Mouse (Mus musculus) limb, embryonic 15.5 days (tissue): ENCODE measurements around the gene Med27. TPM values are rescaled to one million over a fixed set of nuclear protein-coding genes. Genes with fewer than 3 reads are reported as not detected.

Experiments
- ATAC-seq: fragments of 200-750 bp; cut with Nextera tagmentation; 2 replicates; pipeline ENCODE4 v1.8.0; 2017; ENCODE audit warnings: low read depth, moderate TSS enrichment; ENCODE audit not compliant: insufficient number of reproducible peaks, low FRiP score, low TSS enrichment
- H3K27ac ChIP-seq: fragments of 300-500 bp; sonication (generic); 2 replicates; pipeline ENCODE4 v1.5.1; 2015; ENCODE audit warnings: moderate library complexity, mild to moderate bottlenecking, inconsistent platforms
- H3K27me3 ChIP-seq: fragments of 300-500 bp; sonication (generic); 2 replicates; pipeline ENCODE4 v1.6.1; 2015; ENCODE audit warnings: inconsistent platforms
- H3K36me3 ChIP-seq: fragments of 300-500 bp; sonication (generic); 2 replicates; pipeline ENCODE4 v1.6.1; 2015; ENCODE audit warnings: inconsistent platforms
- H3K4me1 ChIP-seq: fragments of 300-500 bp; sonication (generic); 2 replicates; pipeline ENCODE4 v1.6.1; 2015; ENCODE audit warnings: inconsistent platforms
- H3K4me2 ChIP-seq: fragments of 300-500 bp; sonication (generic); 2 replicates; pipeline ENCODE4 v1.6.1; 2015; ENCODE audit warnings: mild to moderate bottlenecking, inconsistent platforms
- H3K4me3 ChIP-seq: fragments of 300-500 bp; sonication (generic); 2 replicates; pipeline ENCODE4 v1.5.1; 2015; ENCODE audit warnings: mild to moderate bottlenecking, inconsistent platforms
- H3K9ac ChIP-seq: fragments of 300-500 bp; sonication (generic); 2 replicates; pipeline ENCODE4 v1.6.1; 2015; ENCODE audit warnings: inconsistent platforms
- H3K9me3 ChIP-seq: fragments of 300-500 bp; sonication (generic); 2 replicates; pipeline ENCODE4 v1.6.1; 2016; ENCODE audit warnings: inconsistent platforms
- WGBS: fragments of 180-500 bp; shearing (Covaris S2); methylation state at CpG from one replicate; pipeline ENCODE4 v1.1.7; 2015; 5-methylcytosine and 5-hydroxymethylcytosine counted together
- microRNA-seq: library from miRNA; unstranded; fragments of <30 nt; microRNA quantifications from one replicate; pipeline ENCODE4, GENCODE M21; 2016
- polyA plus RNA-seq: library from polyadenylated mRNA; unstranded; fragments of >200 nt; fragmentation: Nextera tagmentation; extraction: Ambion mirVana; gene quantifications from 2 replicates; pipeline ENCODE4 v1.2.1, GENCODE M21; 2015

Med27 gene
- polyA plus RNA-seq, 1 experiment from 2014 or later: 42.6 TPM

- H3K4me2 ChIP-seq: no peak overlapping the region
- ATAC-seq: no peak
- no peaks in the 10 kb centered on the region for H3K36me3 ChIP-seq
- no peak overlapping the region for H3K9ac ChIP-seq
- WGBS: 68% methylated on average over 4 of the region's 4 CpGs
- no peak overlapping the region for H3K27ac ChIP-seq
- no peaks in the 10 kb centered on the region for H3K9me3 ChIP-seq
- H3K4me1 ChIP-seq: 0 out of 2 replicates have a peak, but pooled peaks cover 4% of the 10 kb centered on the region
- no peak overlapping the region for H3K4me3 ChIP-seq
- peaks cover 6% of the 10 kb centered on the region; the same call in 1 of the 2 replicates for H3K27me3 ChIP-seq
Observed at GRCm38 (mm10) chr2:29561468-29561867, 214.8 kb downstream of the Med27 start.

DNA sequence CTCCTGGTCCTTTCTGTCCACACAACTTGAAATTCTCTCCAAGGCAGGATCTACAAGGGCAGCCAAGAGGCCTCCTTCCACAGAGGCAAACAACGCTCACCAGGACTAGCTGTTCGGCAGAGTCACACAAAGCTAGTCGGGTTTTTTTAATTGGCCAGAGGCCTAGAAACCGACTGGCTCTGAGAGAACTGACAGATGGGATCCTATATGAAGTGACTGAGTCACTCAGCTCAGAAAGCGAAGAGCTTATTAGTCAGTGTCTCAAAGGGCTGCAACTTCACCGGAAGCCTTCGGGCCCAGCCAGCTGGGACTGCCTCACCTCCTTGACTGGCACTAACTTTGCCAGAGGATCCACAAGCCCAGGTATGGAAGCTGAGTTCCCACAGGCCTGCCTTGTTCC is 217.4 kb downstream of the Med27 start:
- WGBS: 58% methylated on average over 7 of the region's 7 CpGs
- peaks cover 6% of the 10 kb centered on the region; the same call in 1 of the 2 replicates for H3K27me3 ChIP-seq
- ATAC-seq: no peak

GRCm38 (mm10) chr2:29565570-29566433 is 219.2 kb downstream of the Med27 start:
- H3K4me3 ChIP-seq: no peak overlapping the region
- no peaks in the 10 kb centered on the region for H3K36me3 ChIP-seq
- H3K4me2 ChIP-seq: no peak overlapping the region
- H3K27me3 ChIP-seq: peaks cover 6% of the 10 kb centered on the region; the same call in 1 of the 2 replicates
- WGBS: 6% methylated on average over 17 of the region's 17 CpGs
- no peaks in the 10 kb centered on the region for H3K9me3 ChIP-seq
- no peak for ATAC-seq
- H3K9ac ChIP-seq: no peak overlapping the region
- H3K27ac ChIP-seq: no peak overlapping the region
- 0 out of 2 replicates have a peak, but pooled peaks cover 4% of the 10 kb centered on the region for H3K4me1 ChIP-seq

More for the DNA sequence above, 217.4 kb downstream of the Med27 start:
- Histone ChIP-seq H3K9me3 (no peaks in the 10 kb centered on the region), H3K4me3 (no peak overlapping the region), H3K9ac (no peak overlapping the region), H3K4me1 (0 out of 2 replicates have a peak, but pooled peaks cover 4% of the 10 kb centered on the region), H3K4me2 (no peak overlapping the region), H3K27ac (no peak overlapping the region), H3K36me3 (no peaks in the 10 kb centered on the region)

DNA sequence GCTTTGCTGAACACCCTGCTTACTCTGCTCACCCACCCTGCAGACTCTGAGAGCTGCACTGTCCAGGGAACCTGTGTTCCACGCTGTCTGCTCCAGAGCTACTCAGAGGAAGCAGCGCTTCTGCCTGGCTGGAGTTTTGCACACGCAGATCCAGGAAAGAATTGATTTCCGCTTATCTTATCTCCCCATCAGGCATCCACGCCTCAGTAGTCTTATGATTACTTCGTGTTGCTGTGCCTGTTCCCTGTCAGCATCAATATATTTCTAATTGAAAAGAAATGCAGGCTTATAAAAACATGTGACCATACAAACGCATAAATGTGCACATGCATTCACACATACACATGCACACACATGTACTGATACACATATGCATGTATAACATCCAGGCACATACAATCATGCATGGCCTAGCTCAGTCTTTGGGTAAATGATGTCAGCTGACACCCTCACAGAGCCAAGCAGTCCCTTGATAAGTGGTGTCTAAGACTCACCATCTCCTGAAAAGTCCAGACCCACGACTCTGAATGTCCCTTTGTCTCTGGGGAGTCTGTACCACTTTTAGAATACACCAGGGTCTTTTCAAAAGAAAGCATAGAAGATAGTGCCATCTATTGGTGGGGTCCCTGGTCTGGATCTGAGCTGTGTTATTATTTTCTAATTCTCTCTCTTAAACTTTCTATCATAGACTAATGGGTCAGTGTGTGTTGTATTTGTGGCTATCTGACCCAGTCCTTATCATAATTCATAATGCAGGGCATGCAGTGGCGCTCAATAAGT is 225.5 kb downstream of the Med27 start:
- no peak overlapping the region for H3K4me2 ChIP-seq
- no peaks in the 10 kb centered on the region for H3K4me1 ChIP-seq
- no peaks in the 10 kb centered on the region for H3K9me3 ChIP-seq
- H3K36me3 ChIP-seq: no peaks in the 10 kb centered on the region
- no peak overlapping the region for H3K4me3 ChIP-seq
- ATAC-seq: no peak
- H3K9ac ChIP-seq: no peak overlapping the region
- H3K27me3 ChIP-seq: peaks cover 12% of the 10 kb centered on the region; the same call in 1 of the 2 replicates
- H3K27ac ChIP-seq: no peak overlapping the region
- 64% methylated on average over 9 of the region's 9 CpGs for WGBS

GRCm38 (mm10) chr2:29572811-29573427 is 226.3 kb downstream of the Med27 start:
- H3K9me3 ChIP-seq: no peaks in the 10 kb centered on the region
- ATAC-seq: no peak
- H3K4me2 ChIP-seq: no peak overlapping the region
- H3K27me3 ChIP-seq: peaks cover 12% of the 10 kb centered on the region; the same call in 1 of the 2 replicates
- H3K36me3 ChIP-seq: no peaks in the 10 kb centered on the region
- H3K27ac ChIP-seq: no peak overlapping the region
- no peak overlapping the region for H3K4me3 ChIP-seq
- H3K9ac ChIP-seq: no peak overlapping the region
- 59% methylated on average over 5 of the region's 5 CpGs for WGBS
- H3K4me1 ChIP-seq: no peaks in the 10 kb centered on the region

DNA sequence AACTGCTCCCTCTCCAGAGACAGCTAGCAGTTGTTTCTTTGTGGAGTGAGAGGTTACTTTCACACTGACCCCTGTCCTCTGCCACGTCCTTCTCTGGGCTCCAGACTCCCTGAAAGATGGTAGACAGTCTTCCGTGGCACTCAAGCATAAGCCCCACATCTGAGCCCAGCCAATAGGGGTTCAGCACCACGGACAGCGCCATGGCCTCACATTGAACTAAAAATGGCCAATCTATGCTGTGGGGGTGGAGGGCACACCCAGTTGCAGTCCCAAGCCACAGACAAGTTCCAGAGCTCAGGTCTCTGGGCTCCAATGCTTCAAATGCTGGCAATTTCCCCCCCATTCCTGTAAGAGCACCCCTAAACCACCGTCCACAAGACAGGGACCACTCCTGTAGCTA is 227.0 kb downstream of the Med27 start:
- no peak for ATAC-seq

DNA sequence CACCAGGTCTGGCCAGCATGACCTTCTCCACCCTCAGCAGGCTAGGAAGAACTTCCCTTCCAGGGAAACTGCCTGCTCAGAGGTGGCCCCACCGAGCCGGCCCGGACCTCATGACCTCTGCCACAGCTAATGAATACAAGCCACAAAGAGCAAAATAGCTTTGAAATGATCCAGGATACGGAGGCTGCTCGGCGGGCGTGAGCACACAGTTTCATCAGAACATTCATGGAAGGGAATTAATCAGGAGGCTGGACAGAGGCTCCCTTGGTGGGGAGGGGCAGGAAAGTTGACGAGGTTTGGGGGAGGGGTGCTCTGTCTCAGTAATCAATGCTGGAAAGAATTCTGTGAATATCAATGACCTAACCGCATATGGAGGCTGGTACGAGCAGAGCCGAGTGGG is 227.6 kb downstream of the Med27 start:
- Histone ChIP-seq H3K4me3 (no peak overlapping the region), H3K4me1 (no peaks in the 10 kb centered on the region), H3K27ac (no peak overlapping the region), H3K4me2 (no peak overlapping the region), H3K27me3 (peaks cover 12% of the 10 kb centered on the region; the same call in 1 of the 2 replicates), H3K9me3 (no peaks in the 10 kb centered on the region), H3K36me3 (no peaks in the 10 kb centered on the region), H3K9ac (no peak overlapping the region)
- no peak for ATAC-seq
- 20% methylated on average over 11 of the region's 11 CpGs for WGBS

More for the DNA sequence above, 227.0 kb downstream of the Med27 start:
- no peak overlapping the region for H3K27ac ChIP-seq
- H3K4me1 ChIP-seq: no peaks in the 10 kb centered on the region
- H3K4me3 ChIP-seq: no peak overlapping the region
- no peak overlapping the region for H3K9ac ChIP-seq
- no peak overlapping the region for H3K4me2 ChIP-seq
- no peaks in the 10 kb centered on the region for H3K9me3 ChIP-seq
- H3K36me3 ChIP-seq: no peaks in the 10 kb centered on the region
- 7% methylated on average over 5 of the region's 5 CpGs for WGBS
- peaks cover 12% of the 10 kb centered on the region; the same call in 1 of the 2 replicates for H3K27me3 ChIP-seq

Small RNA genes within 50 kb of the gene (microRNA-seq; reads per million reads assigned to microRNA genes)
- gene Mir133c: not detected

Other genes with a start within 250 kb of the Med27 start
- gene Setx, start 222.6 kb upstream of the Med27 start, polyA plus RNA-seq: 8.0 and 8.7 TPM in 2 replicates
- gene Ntng2, start 93.8 kb upstream of the Med27 start, polyA plus RNA-seq: 0.45 and 0.55 TPM in 2 replicates